Mouse (Mus musculus) cortical plate, adult 2 months (tissue): ENCODE results near the gene Mboat1.

Source experiments
- CTCF ChIP-seq: fragments of 200-500 bp; IDR thresholded peaks from 2 replicates; pipeline ENCODE4 v1.5.1; 2011; ENCODE audit warnings: mild to moderate bottlenecking, control low read depth, low read length; ENCODE audit not compliant: insufficient read depth; ENCODE audit errors: extremely low read depth
- POLR2A ChIP-seq: fragments of 200-500 bp; IDR thresholded peaks from 2 replicates; pipeline ENCODE4 v1.6.1; 2011; ENCODE audit warnings: mild to moderate bottlenecking, low read length, control low read depth; ENCODE audit not compliant: insufficient read depth; ENCODE audit errors: extremely low read depth

DNA sequence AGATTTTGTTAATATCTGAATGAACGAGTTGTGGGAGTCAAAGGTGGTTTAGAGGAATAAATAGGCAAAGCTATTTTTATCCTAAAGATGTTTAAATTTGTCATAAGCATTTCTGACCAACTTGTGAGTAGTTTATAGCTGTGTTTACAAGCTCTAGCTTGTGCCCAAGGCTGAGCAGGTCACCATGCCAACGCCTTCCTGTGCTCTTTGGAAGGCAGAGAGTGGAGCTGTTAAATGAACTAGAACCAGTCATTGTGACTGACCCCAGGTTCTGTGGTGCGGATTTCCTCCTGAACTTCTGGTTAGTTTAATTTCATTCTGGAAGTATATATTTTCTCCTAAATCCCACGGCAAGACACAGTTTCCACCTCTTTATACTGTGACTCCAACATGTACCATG is 23.3 kb downstream of the Mboat1 start:
- no peak for TF ChIP-seq POLR2A
- TF ChIP-seq CTCF: no peak
